Mouse (Mus musculus): Measurements from ENCODE around the gene Spint3. TPM values are rescaled to one million over a fixed set of nuclear protein-coding genes. Genes with fewer than 3 reads are reported as not detected.
"Not testable (repeated sequence)": the region's sequence is repeated elsewhere in the genome, so short reads cannot be mapped to it uniquely, and the experiment has no call there.

Gene Spint3
- not detected in 2 replicates for polyA plus RNA-seq (2014; fragmentation: Nextera tagmentation; extraction: Ambion mirVana)

GRCm38 (mm10) chr2:164573359-164573758, at the start of gene Spint3:
TSS of gene Spint3 (minus strand) at chr2:164573459.
- not testable (repeated sequence) for H3K4me3 ChIP-seq (ENCODE audit: low read depth, low read length); H3K4me1 ChIP-seq (ENCODE audit: control insufficient read depth, insufficient read depth, low read length); ATAC-seq (ENCODE audit: low read depth); H3K36me3 ChIP-seq (ENCODE audit: control insufficient read depth, insufficient read depth, low read length); H3K4me2 ChIP-seq (ENCODE audit: low read depth, low read length); H3K9ac ChIP-seq (replicated peaks; ENCODE audit: low read depth, low read length); H3K27ac ChIP-seq (ENCODE audit: low read depth, low read length); H3K9me3 ChIP-seq (ENCODE audit: control insufficient read depth, low read length); H3K27me3 ChIP-seq (ENCODE audit: control insufficient read depth, insufficient read depth, low read length)
- 87% methylated on average over 6 of the region's 6 CpGs for WGBS

GRCm38 (mm10) chr2:164621775-164622174, 48.5 kb upstream of the Spint3 start:
- no peaks in the 10 kb centered on the region for H3K36me3 ChIP-seq (ENCODE audit: control insufficient read depth, insufficient read depth, low read length)
- 82% methylated on average over 4 of the region's 4 CpGs for WGBS
- no peak overlapping the region for H3K9ac ChIP-seq (replicated peaks; ENCODE audit: low read depth, low read length)
- no peak overlapping the region for H3K4me2 ChIP-seq (ENCODE audit: low read depth, low read length)
- H3K27me3 ChIP-seq (ENCODE audit: control insufficient read depth, insufficient read depth, low read length), result no peaks in the 10 kb centered on the region
- no peak for ATAC-seq (ENCODE audit: low read depth)
- H3K9me3 ChIP-seq (ENCODE audit: control insufficient read depth, low read length), result no peaks in the 10 kb centered on the region
- no peak overlapping the region for H3K27ac ChIP-seq (ENCODE audit: low read depth, low read length)
- H3K4me3 ChIP-seq (ENCODE audit: low read depth, low read length), result no peak overlapping the region
- no peaks in the 10 kb centered on the region for H3K4me1 ChIP-seq (ENCODE audit: control insufficient read depth, insufficient read depth, low read length)

- Histone ChIP-seq H3K9ac (replicated peaks; ENCODE audit: low read depth, low read length) (no peak overlapping the region), H3K4me1 (ENCODE audit: control insufficient read depth, insufficient read depth, low read length) (no peaks in the 10 kb centered on the region), H3K4me3 (ENCODE audit: low read depth, low read length) (no peak overlapping the region), H3K27ac (ENCODE audit: low read depth, low read length) (no peak overlapping the region), H3K4me2 (ENCODE audit: low read depth, low read length) (no peak overlapping the region), H3K27me3 (ENCODE audit: control insufficient read depth, insufficient read depth, low read length) (no peaks in the 10 kb centered on the region), H3K9me3 (ENCODE audit: control insufficient read depth, low read length) (no peaks in the 10 kb centered on the region), H3K36me3 (ENCODE audit: control insufficient read depth, insufficient read depth, low read length) (no peaks in the 10 kb centered on the region)
- whole genome bisulfite sequencing, result 81% methylated on average over 5 of the region's 5 CpGs
- ATAC-seq (ENCODE audit: low read depth), result no peak
Observed at GRCm38 (mm10) chr2:164619050-164619449, 45.8 kb upstream of the Spint3 start.

GRCm38 (mm10) chr2:164615386-164615785, 42.1 kb upstream of the Spint3 start:
- Histone ChIP-seq H3K9ac (replicated peaks; ENCODE audit: low read depth, low read length) (no peak overlapping the region), H3K27ac (ENCODE audit: low read depth, low read length) (no peak overlapping the region), H3K4me1 (ENCODE audit: control insufficient read depth, insufficient read depth, low read length) (no peaks in the 10 kb centered on the region), H3K4me3 (ENCODE audit: low read depth, low read length) (no peak overlapping the region), H3K4me2 (ENCODE audit: low read depth, low read length) (no peak overlapping the region), H3K27me3 (ENCODE audit: control insufficient read depth, insufficient read depth, low read length) (no peaks in the 10 kb centered on the region), H3K36me3 (ENCODE audit: control insufficient read depth, insufficient read depth, low read length) (no peaks in the 10 kb centered on the region), H3K9me3 (ENCODE audit: control insufficient read depth, low read length) (no peaks in the 10 kb centered on the region)
- WGBS, result 92% methylated on average over 3 of the region's 3 CpGs
- no peak for ATAC-seq (ENCODE audit: low read depth)

- not testable (repeated sequence) for H3K9me3 ChIP-seq (ENCODE audit: control insufficient read depth, low read length); H3K4me1 ChIP-seq (ENCODE audit: control insufficient read depth, insufficient read depth, low read length); H3K27ac ChIP-seq (ENCODE audit: low read depth, low read length); H3K4me2 ChIP-seq (ENCODE audit: low read depth, low read length); H3K27me3 ChIP-seq (ENCODE audit: control insufficient read depth, insufficient read depth, low read length); ATAC-seq (ENCODE audit: low read depth); H3K9ac ChIP-seq (replicated peaks; ENCODE audit: low read depth, low read length); H3K4me3 ChIP-seq (ENCODE audit: low read depth, low read length); H3K36me3 ChIP-seq (ENCODE audit: control insufficient read depth, insufficient read depth, low read length)
- 57% methylated on average over 8 of the region's 8 CpGs for WGBS
Observed at GRCm38 (mm10) chr2:164613471-164613870, 40.2 kb upstream of the Spint3 start, which contains the start of the genes Wfdc6b and Wfdc8. TSS of gene Wfdc6b (plus strand) at chr2:164613522. TSS of gene Wfdc8 (minus strand) at chr2:164613626.

GRCm38 (mm10) chr2:164608781-164609180, 35.5 kb upstream of the Spint3 start:
- ATAC-seq (ENCODE audit: low read depth), result no peak
- WGBS, result 72% methylated on average over 6 of the region's 6 CpGs
- H3K27ac ChIP-seq (ENCODE audit: low read depth, low read length), result no peak overlapping the region
- H3K9ac ChIP-seq (replicated peaks; ENCODE audit: low read depth, low read length), result no peak overlapping the region
- H3K4me1 ChIP-seq (ENCODE audit: control insufficient read depth, insufficient read depth, low read length), result no peaks in the 10 kb centered on the region
- H3K4me2 ChIP-seq (ENCODE audit: low read depth, low read length), result no peak overlapping the region
- no peaks in the 10 kb centered on the region for H3K9me3 ChIP-seq (ENCODE audit: control insufficient read depth, low read length)
- H3K27me3 ChIP-seq (ENCODE audit: control insufficient read depth, insufficient read depth, low read length), result no peaks in the 10 kb centered on the region
- no peaks in the 10 kb centered on the region for H3K36me3 ChIP-seq (ENCODE audit: control insufficient read depth, insufficient read depth, low read length)
- no peak overlapping the region for H3K4me3 ChIP-seq (ENCODE audit: low read depth, low read length)

GRCm38 (mm10) chr2:164604411-164604810, 31.2 kb upstream of the Spint3 start:
- no peaks in the 10 kb centered on the region for H3K27me3 ChIP-seq (ENCODE audit: control insufficient read depth, insufficient read depth, low read length)
- 90% methylated on average over 8 of the region's 8 CpGs for WGBS
- H3K9ac ChIP-seq (replicated peaks; ENCODE audit: low read depth, low read length), result no peak overlapping the region
- H3K27ac ChIP-seq (ENCODE audit: low read depth, low read length), result no peak overlapping the region
- H3K4me1 ChIP-seq (ENCODE audit: control insufficient read depth, insufficient read depth, low read length), result no peaks in the 10 kb centered on the region
- no peak for ATAC-seq (ENCODE audit: low read depth)
- no peaks in the 10 kb centered on the region for H3K36me3 ChIP-seq (ENCODE audit: control insufficient read depth, insufficient read depth, low read length)
- no peak overlapping the region for H3K4me3 ChIP-seq (ENCODE audit: low read depth, low read length)
- no peak overlapping the region for H3K4me2 ChIP-seq (ENCODE audit: low read depth, low read length)
- H3K9me3 ChIP-seq (ENCODE audit: control insufficient read depth, low read length), result no peaks in the 10 kb centered on the region

GRCm38 (mm10) chr2:164603482-164603881, 30.2 kb upstream of the Spint3 start:
- 100% methylated on average over 3 of the region's 3 CpGs for WGBS
- ATAC-seq (ENCODE audit: low read depth), result no peak

GRCm38 (mm10) chr2:164600179-164600578, 26.9 kb upstream of the Spint3 start:
- H3K4me1 ChIP-seq (ENCODE audit: control insufficient read depth, insufficient read depth, low read length), result no peaks in the 10 kb centered on the region
- H3K9ac ChIP-seq (replicated peaks; ENCODE audit: low read depth, low read length), result no peak overlapping the region
- 70% methylated on average over 3 of the region's 3 CpGs for WGBS
- H3K9me3 ChIP-seq (ENCODE audit: control insufficient read depth, low read length), result no peaks in the 10 kb centered on the region
- no peak overlapping the region for H3K27ac ChIP-seq (ENCODE audit: low read depth, low read length)
- H3K4me3 ChIP-seq (ENCODE audit: low read depth, low read length), result no peak overlapping the region
- no peaks in the 10 kb centered on the region for H3K27me3 ChIP-seq (ENCODE audit: control insufficient read depth, insufficient read depth, low read length)
- ATAC-seq (ENCODE audit: low read depth), result no peak
- no peak overlapping the region for H3K4me2 ChIP-seq (ENCODE audit: low read depth, low read length)
- no peaks in the 10 kb centered on the region for H3K36me3 ChIP-seq (ENCODE audit: control insufficient read depth, insufficient read depth, low read length)

More at GRCm38 (mm10) chr2:164603482-164603881, 30.2 kb upstream of the Spint3 start:
- no peak overlapping the region for H3K4me2 ChIP-seq (ENCODE audit: low read depth, low read length)
- H3K9ac ChIP-seq (replicated peaks; ENCODE audit: low read depth, low read length), result no peak overlapping the region
- H3K4me3 ChIP-seq (ENCODE audit: low read depth, low read length), result no peak overlapping the region
- H3K9me3 ChIP-seq (ENCODE audit: control insufficient read depth, low read length), result no peaks in the 10 kb centered on the region
- no peak overlapping the region for H3K27ac ChIP-seq (ENCODE audit: low read depth, low read length)
- H3K27me3 ChIP-seq (ENCODE audit: control insufficient read depth, insufficient read depth, low read length), result no peaks in the 10 kb centered on the region
- H3K36me3 ChIP-seq (ENCODE audit: control insufficient read depth, insufficient read depth, low read length), result no peaks in the 10 kb centered on the region
- no peaks in the 10 kb centered on the region for H3K4me1 ChIP-seq (ENCODE audit: control insufficient read depth, insufficient read depth, low read length)
